Mouse (Mus musculus) common myeloid progenitor, adult 5-6 weeks (primary cell): ENCODE results near the gene Wdr17. TPM values are rescaled to one million over a fixed set of nuclear protein-coding genes. Genes with fewer than 3 reads are reported as not detected.
A peak's percentile ranks its signal among the peaks of the same experiment; 100 is the strongest.
"Not testable (repeated sequence)": the region's sequence is repeated elsewhere in the genome, so short reads cannot be mapped to it uniquely, and the experiment has no call there.

ENCODE experiments used
- ATAC-seq: replicated peaks from 2 replicates; pipeline ENCODE4 v1.8.0; 2016; ENCODE audit warnings: low read depth, mild to moderate bottlenecking, moderate TSS enrichment, inconsistent platforms; ENCODE audit not compliant: poor library complexity, severe bottlenecking
- total RNA-seq: library from RNA; stranded (forward); fragments of 200-1000, 187-1606 nt; gene quantifications from 2 replicates; pipeline ENCODE4 v1.2.3, GENCODE M21; 2017

Gene Wdr17
- total RNA-seq, 1 experiment from 2014 or later, result not detected

- ATAC-seq, result no peak
Measured at GRCm38 (mm10) chr8:54806173-54806572, 80.8 kb downstream of the Wdr17 start.

- ATAC-seq, result no peak
Measured at GRCm38 (mm10) chr8:54792699-54793061, 94.3 kb downstream of the Wdr17 start.

GRCm38 (mm10) chr8:54791858-54792698, 94.9 kb downstream of the Wdr17 start:
- ATAC-seq, result no peak

- ATAC-seq, result no peak; the same call in 1 of the 2 replicates
Measured at GRCm38 (mm10) chr8:54780134-54780942, 106.6 kb downstream of the Wdr17 start.

GRCm38 (mm10) chr8:54779317-54780133, 107.5 kb downstream of the Wdr17 start:
- peak; percentile 75 for ATAC-seq

GRCm38 (mm10) chr8:54777012-54777411, 110.0 kb downstream of the Wdr17 start:
- ATAC-seq, result no peak

GRCm38 (mm10) chr8:54776241-54776640, 110.7 kb downstream of the Wdr17 start:
- ATAC-seq, result no peak

GRCm38 (mm10) chr8:54757646-54758045, 129.3 kb downstream of the Wdr17 start:
- no peak for ATAC-seq

GRCm38 (mm10) chr8:54736660-54737312, 150.2 kb downstream of the Wdr17 start:
- ATAC-seq, result no peak

GRCm38 (mm10) chr8:54724668-54725035, 162.3 kb downstream of the Wdr17 start:
- ATAC-seq, result no peak

- ATAC-seq, result peak; percentile 99
Measured at GRCm38 (mm10) chr8:54723976-54724667, 162.9 kb downstream of the Wdr17 start.

- no peak for ATAC-seq
Measured at GRCm38 (mm10) chr8:54718515-54718914, 168.5 kb downstream of the Wdr17 start.

- peak; percentile 87 for ATAC-seq
Measured at GRCm38 (mm10) chr8:54705743-54706142, 181.2 kb downstream of the Wdr17 start.

- peak; percentile 68 for ATAC-seq
Measured at GRCm38 (mm10) chr8:54671806-54672205, 215.2 kb downstream of the Wdr17 start.

GRCm38 (mm10) chr8:54667756-54668155, 219.2 kb downstream of the Wdr17 start:
- no peak for ATAC-seq

- ATAC-seq, result peak; percentile 98
Measured at GRCm38 (mm10) chr8:54660675-54661074, 226.3 kb downstream of the Wdr17 start.

GRCm38 (mm10) chr8:54659703-54660102, 227.3 kb downstream of the Wdr17 start:
- ATAC-seq, result no peak

GRCm38 (mm10) chr8:54638634-54639033, 248.3 kb downstream of the Wdr17 start:
- no peak for ATAC-seq

- ATAC-seq, result not testable (repeated sequence)
Measured at GRCm38 (mm10) chr8:54616710-54617109, 270.3 kb downstream of the Wdr17 start.
